Mouse (Mus musculus): Measurements from ENCODE around the gene Adgrb3.

DNA sequence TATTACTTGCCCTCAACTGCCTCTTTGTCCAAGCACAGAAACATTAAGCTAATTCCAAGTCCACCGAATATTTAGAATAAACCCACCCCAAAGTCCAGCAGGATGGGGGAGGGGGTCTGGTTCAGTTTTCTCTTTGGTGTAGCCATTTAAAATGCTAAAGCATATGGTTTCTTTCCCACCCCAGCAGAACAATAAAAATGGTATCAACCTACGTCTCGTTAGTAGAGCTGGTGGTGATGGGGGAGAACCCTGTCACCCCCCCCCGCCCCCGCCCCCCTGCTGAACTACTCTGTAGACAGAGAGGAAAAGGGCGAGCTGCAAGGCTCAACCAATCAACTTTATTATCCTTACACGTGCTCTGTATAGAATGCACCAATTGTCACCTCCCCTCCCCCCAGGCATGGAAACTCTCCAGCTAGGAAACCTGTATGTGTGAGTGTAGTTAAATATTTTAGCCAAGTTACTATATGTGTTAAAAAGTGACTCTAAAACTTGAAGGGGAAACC is 600.2 kb downstream of the Adgrb3 start:
- TF ChIP-seq CTCF (conservative IDR thresholded peaks at IDR 0.05; ENCODE audit: low read length): no peak
- no peak for TF ChIP-seq NANOG (IDR thresholded peaks at IDR 0.05; ENCODE audit: borderline replicate concordance, low read length)
- no peak for TF ChIP-seq POU5F1 (IDR thresholded peaks at IDR 0.05; ENCODE audit: borderline replicate concordance, low read length)

All from E14TG2a.4 (cell line).